Comparison of ENCODE assay signal across 19 mouse cellular contexts in the genomic region with DNA sequence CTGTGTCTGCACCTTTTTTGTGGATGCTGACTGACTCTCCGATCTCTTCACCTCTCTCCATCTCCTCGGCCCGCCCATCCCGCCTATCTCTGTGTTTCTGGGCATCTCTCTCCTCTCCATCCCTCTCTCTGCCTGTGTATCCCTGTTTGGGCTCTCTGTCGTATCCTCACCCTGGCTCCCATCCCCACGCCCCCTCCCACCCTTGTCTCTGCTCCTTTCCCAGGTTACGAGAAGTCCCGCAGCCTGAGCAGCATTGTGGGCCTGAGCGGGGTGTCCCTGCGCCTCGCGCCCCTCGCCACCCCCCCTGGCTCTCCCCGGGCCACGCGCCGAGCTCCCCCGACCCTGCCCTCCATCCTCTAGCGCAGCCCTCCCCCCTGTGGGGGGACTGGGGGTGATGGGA. TPM values are rescaled to one million over a fixed set of nuclear protein-coding genes. Genes with fewer than 3 reads are reported as not detected.
DNase-seq lines count a peak whose midpoint lies in the region; ATAC-seq and TF ChIP-seq lines count a peak whose summit lies in the region.
"Had no signal": no experiment of that assay in that cellular context is flagged by ENCODE, and none has a peak within 500 bp of the region (broad histone marks: within the 10 kb centered on the region; RNA-seq: fewer than 3 reads in every experiment).

No protein-coding gene starts in this region.

- H3K27me3 ChIP-seq in forebrain, embryonic 10.5 days (ENCODE audit: poor library complexity, severe bottlenecking), result peaks cover 70% of the 10 kb centered on the region
- peaks cover 43% of the 10 kb centered on the region for H3K27me3 ChIP-seq in forebrain, postnatal 0 days (ENCODE audit: insufficient read depth, low read length)
- H3K27me3 ChIP-seq in midbrain, embryonic 10.5 days (ENCODE audit: low read depth, poor library complexity, severe bottlenecking), result peaks cover 63% of the 10 kb centered on the region
- peaks cover 31% of the 10 kb centered on the region for H3K27me3 ChIP-seq in midbrain, embryonic 16.5 days (ENCODE audit: control insufficient read depth, insufficient read depth, low read depth, low read length)
- H3K27me3 ChIP-seq in embryonic facial prominence, embryonic 12.5 days, result peaks cover 56% of the 10 kb centered on the region
- peaks cover 44% of the 10 kb centered on the region for H3K27me3 ChIP-seq in neural tube, embryonic 15.5 days (replicated peaks)

- TF ChIP-seq CTCF in forebrain, postnatal 0 days (IDR thresholded peaks at IDR 0.05; ENCODE audit: low read depth), result no peak

- H3K9me3 ChIP-seq in forebrain, embryonic 10.5 days, result no peaks in the 10 kb centered on the region
- no peaks in the 10 kb centered on the region for H3K9me3 ChIP-seq in forebrain, postnatal 0 days (ENCODE audit: low read length)
- H3K9me3 ChIP-seq in midbrain, embryonic 10.5 days (replicated peaks), result no peaks in the 10 kb centered on the region
- no peaks in the 10 kb centered on the region for H3K9me3 ChIP-seq in midbrain, embryonic 16.5 days (replicated peaks; ENCODE audit: control insufficient read depth, low read length, poor library complexity, severe bottlenecking)
- H3K9me3 ChIP-seq in embryonic facial prominence, embryonic 12.5 days, result no peaks in the 10 kb centered on the region
- H3K9me3 ChIP-seq in neural tube, embryonic 15.5 days (replicated peaks), result no peaks in the 10 kb centered on the region
- H3K9me3 ChIP-seq: G1E; heart, embryonic 13.5 days; liver, embryonic 12.5 days; lung, embryonic 15.5 days had no signal

- H3K36me3 ChIP-seq in forebrain, embryonic 10.5 days (replicated peaks), result no peaks in the 10 kb centered on the region
- no peaks in the 10 kb centered on the region for H3K36me3 ChIP-seq in forebrain, postnatal 0 days (ENCODE audit: insufficient read depth)
- H3K36me3 ChIP-seq in midbrain, embryonic 10.5 days, result no peaks in the 10 kb centered on the region; the same call in 1 of the 2 replicates
- no peaks in the 10 kb centered on the region for H3K36me3 ChIP-seq in midbrain, embryonic 16.5 days (ENCODE audit: control insufficient read depth, insufficient read depth, low read length)
- H3K36me3 ChIP-seq in embryonic facial prominence, embryonic 12.5 days, result no peaks in the 10 kb centered on the region
- peaks cover 2% of the 10 kb centered on the region; the same call in 1 of the 2 replicates for H3K36me3 ChIP-seq in neural tube, embryonic 15.5 days
- H3K36me3 ChIP-seq: G1E; heart, embryonic 13.5 days; liver, embryonic 12.5 days; lung, embryonic 15.5 days had no signal

- no peak for ATAC-seq in forebrain, postnatal 0 days
- ATAC-seq in midbrain, embryonic 16.5 days, result no peak
- no peak for ATAC-seq in embryonic facial prominence, embryonic 12.5 days (ENCODE audit: insufficient number of reproducible peaks, insufficient read depth, low FRiP score, low TSS enrichment)
- no peak for ATAC-seq in neural tube, embryonic 15.5 days (ENCODE audit: low FRiP score)
- ATAC-seq: liver, embryonic 12.5 days had no signal

- DNase-seq in forebrain, embryonic 10.5 days (ENCODE audit: extremely low spot score, low spot score), result no peak
- DNase-seq in forebrain, postnatal 0 days, result no peak
- DNase-seq in midbrain, embryonic 10.5 days (ENCODE audit: low spot score), result no peak
- no peak for DNase-seq in urinary bladder, postnatal 10 days (ENCODE audit: low spot score)
- DNase-seq: adrenal gland, postnatal 10 days; B cell, adult 2 months; gastrocnemius, postnatal 36 days; kidney, adult 11 months; kidney, postnatal 14 days; thymus, postnatal 36 days had no signal

- peak overlapping the region; percentile 36 for H3K27ac ChIP-seq in forebrain, embryonic 10.5 days
- H3K27ac ChIP-seq in forebrain, postnatal 0 days (ENCODE audit: low read depth, low read length), result no peak overlapping the region
- H3K27ac ChIP-seq in midbrain, embryonic 10.5 days (replicated peaks), result peak overlapping the region; percentile 81
- no peak overlapping the region for H3K27ac ChIP-seq in midbrain, embryonic 16.5 days (ENCODE audit: low read length)
- no peak overlapping the region for H3K27ac ChIP-seq in embryonic facial prominence, embryonic 12.5 days
- no peak overlapping the region for H3K27ac ChIP-seq in neural tube, embryonic 15.5 days (replicated peaks)
- H3K27ac ChIP-seq: heart, embryonic 13.5 days; liver, embryonic 12.5 days; lung, embryonic 15.5 days had no signal

- H3K4me2 ChIP-seq in forebrain, postnatal 0 days (ENCODE audit: low read depth), result no peak overlapping the region
- H3K4me2 ChIP-seq in midbrain, embryonic 16.5 days (ENCODE audit: low read length), result no peak overlapping the region
- H3K4me2 ChIP-seq in embryonic facial prominence, embryonic 12.5 days (replicated peaks), result peak overlapping the region; percentile 18; the same call in 1 of the 2 replicates
- no peak overlapping the region for H3K4me2 ChIP-seq in neural tube, embryonic 15.5 days
- H3K4me2 ChIP-seq: heart, embryonic 13.5 days; liver, embryonic 12.5 days; lung, embryonic 15.5 days had no signal

- no peak overlapping the region for H3K9ac ChIP-seq in forebrain, postnatal 0 days
- H3K9ac ChIP-seq in midbrain, embryonic 16.5 days (ENCODE audit: low read depth, low read length), result no peak overlapping the region
- H3K9ac ChIP-seq in embryonic facial prominence, embryonic 12.5 days, result no peak overlapping the region
- H3K9ac ChIP-seq in neural tube, embryonic 15.5 days (replicated peaks), result 0 out of 2 replicates have a peak overlapping the region, but pooled peaks have one; percentile 17
- H3K9ac ChIP-seq: heart, embryonic 13.5 days; liver, embryonic 12.5 days; lung, embryonic 15.5 days had no signal

- WGBS in forebrain, embryonic 10.5 days, result 17% methylated on average over 19 of the region's 19 CpGs
- 21% methylated on average over 15 of the region's 19 CpGs for WGBS in forebrain, postnatal 0 days
- 20% methylated on average over 19 of the region's 19 CpGs for WGBS in midbrain, embryonic 10.5 days
- 18% methylated on average over 18 of the region's 19 CpGs for WGBS in midbrain, embryonic 16.5 days
- 14% methylated on average over 19 of the region's 19 CpGs for WGBS in embryonic facial prominence, embryonic 12.5 days
- WGBS in neural tube, embryonic 15.5 days, result 20% methylated on average over 18 of the region's 19 CpGs

- H3K4me3 ChIP-seq in forebrain, embryonic 10.5 days, result peak overlapping the region; percentile 17; the same call in 1 of the 2 replicates
- no peak overlapping the region for H3K4me3 ChIP-seq in forebrain, postnatal 0 days (ENCODE audit: low read depth, low read length)
- peak overlapping the region; percentile 52 for H3K4me3 ChIP-seq in midbrain, embryonic 10.5 days
- H3K4me3 ChIP-seq in midbrain, embryonic 16.5 days (ENCODE audit: low read depth, low read length), result no peak overlapping the region
- no peak overlapping the region for H3K4me3 ChIP-seq in embryonic facial prominence, embryonic 12.5 days
- no peak overlapping the region for H3K4me3 ChIP-seq in neural tube, embryonic 15.5 days (replicated peaks)
- H3K4me3 ChIP-seq: heart, embryonic 13.5 days; liver, embryonic 12.5 days; lung, embryonic 15.5 days had no signal

- H3K4me1 ChIP-seq in forebrain, embryonic 10.5 days, result peaks cover 62% of the 10 kb centered on the region
- H3K4me1 ChIP-seq in forebrain, postnatal 0 days (ENCODE audit: insufficient read depth), result no peaks in the 10 kb centered on the region
- H3K4me1 ChIP-seq in midbrain, embryonic 10.5 days, result peaks cover 68% of the 10 kb centered on the region
- H3K4me1 ChIP-seq in midbrain, embryonic 16.5 days (ENCODE audit: control insufficient read depth, insufficient read depth, low read length), result no peaks in the 10 kb centered on the region
- peaks cover 26% of the 10 kb centered on the region for H3K4me1 ChIP-seq in embryonic facial prominence, embryonic 12.5 days
- H3K4me1 ChIP-seq in neural tube, embryonic 15.5 days, result peaks cover 23% of the 10 kb centered on the region; the same call in 1 of the 2 replicates
- H3K4me1 ChIP-seq: liver, embryonic 12.5 days had no signal

RNA-seq across cellular contexts. Expression of a gene that starts 11.2 kb away (rescaled TPM):
- 0.80 and 0.84 TPM in 2 replicates for polyA plus RNA-seq in forebrain, embryonic 10.5 days (2016; fragmentation: Nextera tagmentation; extraction: Ambion mirVana)
- total RNA-seq in forebrain, postnatal 0 days (2014; rRNA removed), result 6.0 and 8.6 TPM in 2 replicates
- polyA plus RNA-seq in forebrain, postnatal 0 days (2015; fragmentation: Nextera tagmentation; extraction: Ambion mirVana), result 4.2 and 5.2 TPM in 2 replicates
- 1.1 and 1.2 TPM in 2 replicates for polyA plus RNA-seq in midbrain, embryonic 10.5 days (2016; fragmentation: Nextera tagmentation; extraction: Ambion mirVana)
- polyA plus RNA-seq in midbrain, embryonic 16.5 days (2015; fragmentation: Nextera tagmentation; extraction: Ambion mirVana), result 5.5 and 6.4 TPM in 2 replicates
- 0.70 and 0.79 TPM in 2 replicates for polyA plus RNA-seq in embryonic facial prominence, embryonic 12.5 days (2016; fragmentation: Nextera tagmentation; extraction: Ambion mirVana)
- 7.2 and 8.0 TPM in 2 replicates for polyA plus RNA-seq in neural tube, embryonic 15.5 days (2015; fragmentation: Nextera tagmentation; extraction: Ambion mirVana)
- total RNA-seq: hematopoietic stem cell, adult 5-6 weeks had no signal
- polyA plus RNA-seq: G1E had no signal

RNA-seq across cellular contexts. Expression of a gene that starts 29.5 kb away (rescaled TPM):
- 0.29 and 0.48 TPM in 2 replicates for polyA plus RNA-seq in forebrain, embryonic 10.5 days (2016; fragmentation: Nextera tagmentation; extraction: Ambion mirVana)
- 0.08 and 0.24 TPM in 2 replicates for total RNA-seq in forebrain, postnatal 0 days (2014; rRNA removed)
- 0.35 and 0.71 TPM in 2 replicates for polyA plus RNA-seq in forebrain, postnatal 0 days (2015; fragmentation: Nextera tagmentation; extraction: Ambion mirVana)
- polyA plus RNA-seq in midbrain, embryonic 10.5 days (2016; fragmentation: Nextera tagmentation; extraction: Ambion mirVana), result 0.36 and 0.42 TPM in 2 replicates
- polyA plus RNA-seq in midbrain, embryonic 16.5 days (2015; fragmentation: Nextera tagmentation; extraction: Ambion mirVana), result 0.77 and 1.9 TPM in 2 replicates
- 1.1 and 1.3 TPM in 2 replicates for polyA plus RNA-seq in embryonic facial prominence, embryonic 12.5 days (2016; fragmentation: Nextera tagmentation; extraction: Ambion mirVana)
- polyA plus RNA-seq in neural tube, embryonic 15.5 days (2015; fragmentation: Nextera tagmentation; extraction: Ambion mirVana), result 1.1 and 4.9 TPM in 2 replicates
- total RNA-seq: left cerebral cortex, postnatal 36 days had no signal

RNA-seq across cellular contexts. Expression of a gene that starts 47.9 kb away (rescaled TPM):
- 74.6 and 76.2 TPM in 2 replicates for polyA plus RNA-seq in forebrain, embryonic 10.5 days (2016; fragmentation: Nextera tagmentation; extraction: Ambion mirVana)
- 44.1 and 45.9 TPM in 2 replicates for total RNA-seq in forebrain, postnatal 0 days (2014; rRNA removed)
- 49.9 and 51.1 TPM in 2 replicates for polyA plus RNA-seq in forebrain, postnatal 0 days (2015; fragmentation: Nextera tagmentation; extraction: Ambion mirVana)
- 82.8 and 84.2 TPM in 2 replicates for polyA plus RNA-seq in midbrain, embryonic 10.5 days (2016; fragmentation: Nextera tagmentation; extraction: Ambion mirVana)
- polyA plus RNA-seq in midbrain, embryonic 16.5 days (2015; fragmentation: Nextera tagmentation; extraction: Ambion mirVana), result 54.1 and 58.1 TPM in 2 replicates
- polyA plus RNA-seq in embryonic facial prominence, embryonic 12.5 days (2016; fragmentation: Nextera tagmentation; extraction: Ambion mirVana), result 68.1 and 68.6 TPM in 2 replicates
- polyA plus RNA-seq in neural tube, embryonic 15.5 days (2015; fragmentation: Nextera tagmentation; extraction: Ambion mirVana), result 54.0 and 62.0 TPM in 2 replicates

RNA-seq across cellular contexts. Expression of a gene that starts 53.0 kb away (rescaled TPM):
- 190 and 195 TPM in 2 replicates for polyA plus RNA-seq in forebrain, embryonic 10.5 days (2016; fragmentation: Nextera tagmentation; extraction: Ambion mirVana)
- 14.1 and 16.2 TPM in 2 replicates for total RNA-seq in forebrain, postnatal 0 days (2014; rRNA removed)
- polyA plus RNA-seq in forebrain, postnatal 0 days (2015; fragmentation: Nextera tagmentation; extraction: Ambion mirVana), result 14.2 and 14.3 TPM in 2 replicates
- polyA plus RNA-seq in midbrain, embryonic 10.5 days (2016; fragmentation: Nextera tagmentation; extraction: Ambion mirVana), result 168 and 179 TPM in 2 replicates
- polyA plus RNA-seq in midbrain, embryonic 16.5 days (2015; fragmentation: Nextera tagmentation; extraction: Ambion mirVana), result 19.4 and 20.1 TPM in 2 replicates
- polyA plus RNA-seq in embryonic facial prominence, embryonic 12.5 days (2016; fragmentation: Nextera tagmentation; extraction: Ambion mirVana), result 125 and 130 TPM in 2 replicates
- polyA plus RNA-seq in neural tube, embryonic 15.5 days (2015; fragmentation: Nextera tagmentation; extraction: Ambion mirVana), result 18.8 and 38.9 TPM in 2 replicates

Comparison
In these comparisons a context has a peak if more than half of its experiments do, and no peak if none do; other contexts are left out.
1. H3K27ac ChIP-seq: peak in forebrain, embryonic 10.5 days (single experiment) and midbrain, embryonic 10.5 days (single experiment); none in forebrain, postnatal 0 days (single experiment), midbrain, embryonic 16.5 days (single experiment), embryonic facial prominence, embryonic 12.5 days (single experiment) and neural tube, embryonic 15.5 days (single experiment).
2. H3K4me3 ChIP-seq: peak in forebrain, embryonic 10.5 days (single experiment) and midbrain, embryonic 10.5 days (single experiment); none in forebrain, postnatal 0 days (single experiment), midbrain, embryonic 16.5 days (single experiment), embryonic facial prominence, embryonic 12.5 days (single experiment) and neural tube, embryonic 15.5 days (single experiment).